Mouse (Mus musculus) C3H10T1/2 (cell line): ENCODE measurements around the gene Gm21996. TPM values are rescaled to one million over a fixed set of nuclear protein-coding genes. Genes with fewer than 3 reads are reported as not detected.

Source experiments
- polyA plus RNA-seq, 2 experiments: library from polyadenylated mRNA; unstranded; fragments of >200 nt; fragmentation: generic; extraction: Trizol; gene quantifications; one replicate each; pipeline ENCODE4 v1.2.1; 2012; ENCODE audit warnings: missing spikeins in 2 of 2

The Gm21996 gene
- not detected for polyA plus RNA-seq

GRCm38 (mm10) chrY:89745432-89745831, at the start of gene Gm21996:
Gene Gm21996, minus strand, starts transcription at chrY:89745532.

